Mouse (Mus musculus) lung, embryonic 15.5 days (tissue): ENCODE data around the gene Clnk. TPM values are rescaled to one million over a fixed set of nuclear protein-coding genes. Genes with fewer than 3 reads are reported as not detected.

Source experiments
- ATAC-seq: fragments of 200-750 bp; cut with Nextera tagmentation; 2 replicates; pipeline ENCODE4 v1.8.0; 2017; ENCODE audit warnings: moderate number of reproducible peaks, borderline replicate concordance; ENCODE audit not compliant: low FRiP score, low TSS enrichment; ENCODE audit errors: extremely low read depth
- H3K27ac ChIP-seq: fragments of 300-500 bp; sonication (generic); 2 replicates; pipeline ENCODE4 v1.5.1; 2015; ENCODE audit warnings: moderate library complexity, mild to moderate bottlenecking, inconsistent platforms
- H3K27me3 ChIP-seq: fragments of 300-500 bp; sonication (generic); 2 replicates; pipeline ENCODE4 v1.6.1; 2015; ENCODE audit warnings: inconsistent platforms
- H3K36me3 ChIP-seq: fragments of 300-500 bp; sonication (generic); 2 replicates; pipeline ENCODE4 v1.6.1; 2015; ENCODE audit warnings: inconsistent platforms
- H3K4me1 ChIP-seq: fragments of 300-500 bp; sonication (generic); 2 replicates; pipeline ENCODE4 v1.6.1; 2015; ENCODE audit warnings: inconsistent platforms
- H3K4me2 ChIP-seq: fragments of 300-500 bp; sonication (generic); 2 replicates; pipeline ENCODE4 v1.6.1; 2015; ENCODE audit warnings: inconsistent platforms, mild to moderate bottlenecking, moderate library complexity
- H3K4me3 ChIP-seq: fragments of 300-500 bp; sonication (generic); 2 replicates; pipeline ENCODE4 v1.5.1; 2015; ENCODE audit warnings: mild to moderate bottlenecking, inconsistent platforms
- H3K9ac ChIP-seq: fragments of 300-500 bp; sonication (generic); 2 replicates; pipeline ENCODE4 v1.6.1; 2015; ENCODE audit warnings: inconsistent platforms
- H3K9me3 ChIP-seq: fragments of 300-500 bp; sonication (generic); 2 replicates; pipeline ENCODE4 v1.6.1; 2016; ENCODE audit warnings: inconsistent platforms
- WGBS: fragments of 180-500 bp; shearing (Covaris S2); methylation state at CpG from one replicate; pipeline ENCODE4 v1.1.7; 2015; 5-methylcytosine and 5-hydroxymethylcytosine counted together
- polyA plus RNA-seq: library from polyadenylated mRNA; unstranded; fragments of >200 nt; fragmentation: Nextera tagmentation; extraction: Ambion mirVana; gene quantifications from 2 replicates; pipeline ENCODE4 v1.2.1, GENCODE M21; 2015

The Clnk gene
- polyA plus RNA-seq, 1 experiment from 2014 or later: 0.25 TPM

DNA sequence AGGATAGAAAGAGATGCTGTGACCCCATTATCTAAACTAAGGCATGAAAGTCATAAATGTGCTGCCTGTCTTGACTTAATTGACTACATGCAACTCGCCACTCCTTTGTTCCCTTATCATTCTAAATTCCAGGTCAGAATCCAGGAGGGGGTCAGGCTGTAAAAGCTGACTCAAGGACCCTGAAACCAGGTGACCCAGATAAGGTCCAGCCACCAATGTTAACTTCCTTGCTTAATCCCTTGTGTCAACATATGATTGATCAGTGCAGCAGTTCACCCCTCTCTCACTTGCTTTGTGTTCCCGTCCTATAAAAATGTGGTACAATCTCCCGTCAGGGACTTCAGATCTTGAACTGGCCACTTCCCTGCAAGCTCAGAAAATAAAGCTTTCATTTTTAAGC, 31.1 kb downstream of the Clnk start:
- no peaks in the 10 kb centered on the region for H3K36me3 ChIP-seq
- no peak overlapping the region for H3K9ac ChIP-seq
- WGBS: 34% methylated on average over 3 of the region's 3 CpGs
- no peaks in the 10 kb centered on the region for H3K9me3 ChIP-seq
- ATAC-seq: no peak
- no peak overlapping the region for H3K27ac ChIP-seq
- no peaks in the 10 kb centered on the region for H3K4me1 ChIP-seq
- no peaks in the 10 kb centered on the region for H3K27me3 ChIP-seq
- no peak overlapping the region for H3K4me2 ChIP-seq
- H3K4me3 ChIP-seq: no peak overlapping the region

DNA sequence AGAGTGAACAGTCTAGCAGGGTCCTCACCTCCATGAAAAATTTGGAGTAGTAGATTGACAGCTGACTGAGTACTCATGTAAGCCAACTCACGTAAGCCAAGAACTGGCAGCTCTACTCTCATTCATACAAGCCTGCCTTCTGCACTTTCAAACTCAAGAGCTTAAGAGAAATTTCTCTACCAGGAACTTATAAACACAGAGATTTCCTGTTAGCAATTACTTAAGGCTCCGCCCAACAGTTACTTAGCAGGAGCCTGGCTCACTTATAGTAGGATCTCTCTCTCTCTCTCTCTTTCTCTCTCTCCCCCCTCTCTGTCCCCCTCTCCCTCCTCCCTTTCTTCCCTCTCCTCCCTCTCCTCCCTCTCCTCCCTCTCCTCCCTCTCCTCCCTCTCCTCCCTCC, 32.3 kb downstream of the Clnk start:
- Histone ChIP-seq H3K27ac (no peak overlapping the region), H3K4me3 (no peak overlapping the region), H3K4me1 (no peaks in the 10 kb centered on the region), H3K27me3 (no peaks in the 10 kb centered on the region), H3K36me3 (no peaks in the 10 kb centered on the region), H3K9ac (no peak overlapping the region), H3K4me2 (no peak overlapping the region), H3K9me3 (no peaks in the 10 kb centered on the region)
- 48% methylated on average over 2 of the region's 2 CpGs for WGBS
- no peak for ATAC-seq

DNA sequence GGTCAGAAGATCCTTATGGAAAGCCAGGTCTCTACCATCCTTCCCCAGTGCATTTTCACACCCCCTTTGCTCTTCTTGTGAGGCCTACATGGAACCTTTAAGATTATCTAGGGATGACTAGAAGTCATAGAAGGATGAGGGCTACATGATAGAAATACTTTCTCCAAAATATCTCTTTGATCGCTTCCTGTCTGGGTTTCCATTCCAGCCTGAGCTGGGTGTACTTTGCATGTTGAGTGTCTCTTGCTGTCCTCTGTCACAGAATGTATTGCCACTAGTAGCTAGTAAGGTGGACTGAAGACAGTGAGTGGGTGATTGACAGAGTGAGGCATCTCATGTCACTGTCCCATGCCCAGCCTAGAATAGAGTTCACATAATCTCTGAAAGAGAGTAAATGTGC, 36.6 kb downstream of the Clnk start:
- Histone ChIP-seq H3K36me3 (no peaks in the 10 kb centered on the region), H3K27me3 (no peaks in the 10 kb centered on the region), H3K4me3 (no peak overlapping the region), H3K9me3 (no peaks in the 10 kb centered on the region), H3K4me1 (no peaks in the 10 kb centered on the region), H3K4me2 (no peak overlapping the region), H3K27ac (no peak overlapping the region), H3K9ac (no peak overlapping the region)
- ATAC-seq: no peak
- WGBS: 91% methylated on average over 1 of the region's 1 CpGs

DNA sequence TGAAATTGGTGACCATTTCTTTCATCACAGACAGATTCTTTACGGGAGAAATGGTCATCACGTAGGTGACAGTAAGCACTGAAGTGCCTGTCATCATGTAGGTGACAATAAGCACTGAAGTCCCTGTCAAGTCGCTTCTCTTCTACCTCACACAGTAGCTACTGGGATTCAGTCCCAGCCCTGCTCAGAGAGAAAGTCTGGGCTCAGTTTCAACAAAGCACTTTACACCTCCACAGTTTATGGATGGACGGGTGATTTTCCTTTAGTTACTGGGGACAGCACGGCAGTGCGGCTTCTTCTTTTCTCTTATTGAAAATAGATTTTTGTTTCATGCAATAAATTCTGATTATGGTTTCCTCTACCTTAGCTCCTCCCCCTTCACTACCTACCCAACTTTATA, 49.3 kb downstream of the Clnk start:
- Histone ChIP-seq H3K4me2 (no peak overlapping the region), H3K4me1 (no peaks in the 10 kb centered on the region), H3K27ac (no peak overlapping the region), H3K9me3 (no peaks in the 10 kb centered on the region), H3K9ac (no peak overlapping the region), H3K36me3 (no peaks in the 10 kb centered on the region), H3K27me3 (no peaks in the 10 kb centered on the region), H3K4me3 (no peak overlapping the region)
- ATAC-seq: no peak
- WGBS: 72% methylated on average over 6 of the region's 6 CpGs

DNA sequence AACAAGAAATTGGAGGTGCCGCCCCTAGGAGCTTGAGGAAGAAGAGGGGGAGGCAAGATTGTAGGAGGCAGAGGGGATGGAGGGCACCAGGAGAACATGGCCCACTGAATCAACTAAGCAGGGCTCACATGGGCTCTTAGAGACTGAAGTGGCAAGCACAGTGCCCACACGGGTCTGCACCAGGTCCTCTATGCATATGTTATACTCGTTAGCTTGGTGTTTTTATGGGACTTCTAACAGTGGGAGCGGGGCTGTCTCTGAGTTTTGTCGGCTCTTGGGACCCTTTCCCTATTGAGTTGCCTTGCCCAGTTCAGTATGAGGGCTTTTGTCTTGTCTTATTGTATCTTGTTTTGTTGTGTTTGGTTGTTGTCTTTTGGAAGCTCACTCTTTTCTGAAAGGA, 50.0 kb downstream of the Clnk start:
- no peak overlapping the region for H3K9ac ChIP-seq
- no peak overlapping the region for H3K27ac ChIP-seq
- H3K36me3 ChIP-seq: no peaks in the 10 kb centered on the region
- H3K27me3 ChIP-seq: no peaks in the 10 kb centered on the region
- H3K4me2 ChIP-seq: no peak overlapping the region
- H3K9me3 ChIP-seq: no peaks in the 10 kb centered on the region
- H3K4me1 ChIP-seq: no peaks in the 10 kb centered on the region
- no peak for ATAC-seq
- 80% methylated on average over 5 of the region's 5 CpGs for WGBS
- no peak overlapping the region for H3K4me3 ChIP-seq

DNA sequence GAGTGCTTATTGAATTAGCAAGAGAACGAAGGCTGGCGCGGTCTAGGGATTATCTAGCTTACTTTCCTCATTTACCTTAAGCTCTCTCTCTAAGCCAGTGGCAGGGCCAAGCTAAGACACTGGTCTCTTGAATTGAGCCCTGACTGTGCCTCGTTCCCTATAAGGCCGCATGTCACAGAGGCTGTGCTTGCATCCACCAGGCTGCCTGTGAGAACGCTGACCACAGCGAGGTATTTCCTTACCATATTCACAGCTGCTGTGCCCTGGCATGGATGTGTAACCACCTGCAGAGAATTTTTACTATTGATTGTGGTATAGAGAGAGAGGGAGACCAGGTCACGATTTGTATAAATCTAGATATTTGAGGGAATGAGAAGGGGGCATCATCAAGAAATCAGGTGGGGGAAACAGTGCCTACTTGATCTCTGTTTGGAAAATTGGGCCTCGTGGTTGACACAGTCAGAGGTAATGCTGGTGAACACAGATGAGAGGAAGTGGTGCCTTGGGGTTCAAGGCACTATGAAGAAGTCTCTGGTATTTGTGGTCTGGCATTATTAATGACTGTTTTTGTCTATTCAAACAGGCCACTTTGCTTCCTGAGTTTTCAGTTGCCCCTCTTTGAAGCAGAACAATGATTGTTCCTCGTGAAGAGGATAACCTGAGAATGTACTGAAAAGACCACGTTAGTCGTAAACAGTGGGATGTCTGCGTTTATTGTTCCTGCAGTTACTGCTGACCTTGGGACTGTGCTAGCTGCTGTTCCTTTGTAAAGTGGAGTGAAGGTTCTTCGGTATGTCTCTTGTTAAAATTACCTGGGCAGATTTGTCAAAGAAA, 52.3 kb downstream of the Clnk start:
- no peak for ATAC-seq
- no peaks in the 10 kb centered on the region for H3K27me3 ChIP-seq
- no peak overlapping the region for H3K4me3 ChIP-seq
- no peaks in the 10 kb centered on the region for H3K9me3 ChIP-seq
- 61% methylated on average over 14 of the region's 14 CpGs for WGBS
- H3K36me3 ChIP-seq: no peaks in the 10 kb centered on the region
- no peak overlapping the region for H3K27ac ChIP-seq
- no peak overlapping the region for H3K4me2 ChIP-seq
- H3K4me1 ChIP-seq: no peaks in the 10 kb centered on the region
- no peak overlapping the region for H3K9ac ChIP-seq

DNA sequence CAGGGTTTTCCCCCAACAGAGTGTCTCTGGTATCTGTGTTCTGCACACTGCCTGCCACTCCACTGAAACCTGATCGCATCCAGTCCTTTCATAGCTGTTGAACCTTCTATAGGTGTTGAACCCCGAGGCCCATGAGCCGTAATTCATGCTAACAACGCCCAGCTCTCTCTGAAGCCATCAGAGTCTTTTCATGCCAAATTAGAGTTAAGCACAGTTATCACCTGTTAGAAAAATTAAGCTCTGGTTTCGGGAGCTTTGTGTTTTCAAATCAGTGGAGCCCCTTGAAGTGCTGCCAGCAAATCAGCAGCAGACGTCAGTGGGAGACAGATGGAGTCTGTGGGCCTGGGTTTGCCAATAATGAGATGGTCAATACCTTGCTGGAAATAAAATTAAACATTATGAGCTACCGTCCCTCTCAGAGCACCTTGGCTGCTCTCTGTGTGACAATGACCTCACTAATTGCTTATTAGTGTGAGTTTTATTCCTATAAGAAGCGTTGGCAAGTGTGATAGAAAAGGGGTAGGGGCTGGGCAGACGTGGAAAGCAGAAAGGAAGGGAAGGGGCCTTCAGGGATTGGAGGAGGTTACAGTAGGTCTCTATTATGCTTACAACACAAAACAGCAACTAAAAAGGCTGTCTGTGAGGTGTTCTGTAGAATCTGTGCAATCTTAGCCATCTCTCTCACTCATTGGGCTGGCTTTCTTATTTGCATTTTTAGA, 63.1 kb downstream of the Clnk start:
- no peak overlapping the region for H3K4me2 ChIP-seq
- ATAC-seq: no peak

DNA sequence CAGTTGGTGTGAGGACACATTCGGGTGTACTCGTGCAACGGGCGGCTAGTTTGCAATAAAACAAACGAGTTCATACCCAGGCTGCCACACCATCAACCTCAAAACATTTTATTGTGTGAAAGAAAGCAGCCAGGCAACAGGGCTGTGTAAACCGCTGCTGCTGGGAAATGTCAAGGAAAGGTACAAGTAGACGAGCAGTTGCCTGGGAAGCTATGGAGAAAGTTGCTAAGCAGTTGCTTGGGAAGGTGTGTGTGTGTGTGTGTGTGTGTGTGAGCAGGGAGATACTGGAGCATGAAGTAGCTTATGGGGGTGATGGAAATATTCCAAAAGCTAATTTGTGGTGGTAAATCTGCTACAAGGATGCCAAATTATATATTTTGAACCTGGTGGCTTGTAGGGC, 63.7 kb downstream of the Clnk start:
- no peak for ATAC-seq
- WGBS: 66% methylated on average over 7 of the region's 7 CpGs
- Histone ChIP-seq H3K4me1 (no peaks in the 10 kb centered on the region), H3K9me3 (no peaks in the 10 kb centered on the region), H3K4me3 (no peak overlapping the region), H3K4me2 (no peak overlapping the region), H3K27me3 (no peaks in the 10 kb centered on the region), H3K27ac (no peak overlapping the region), H3K9ac (no peak overlapping the region), H3K36me3 (no peaks in the 10 kb centered on the region)

More for the DNA sequence above, 63.1 kb downstream of the Clnk start:
- H3K4me3 ChIP-seq: no peak overlapping the region
- 50% methylated on average over 9 of the region's 9 CpGs for WGBS
- H3K36me3 ChIP-seq: no peaks in the 10 kb centered on the region
- H3K4me1 ChIP-seq: no peaks in the 10 kb centered on the region
- no peaks in the 10 kb centered on the region for H3K9me3 ChIP-seq
- no peak overlapping the region for H3K27ac ChIP-seq
- H3K27me3 ChIP-seq: no peaks in the 10 kb centered on the region
- no peak overlapping the region for H3K9ac ChIP-seq

DNA sequence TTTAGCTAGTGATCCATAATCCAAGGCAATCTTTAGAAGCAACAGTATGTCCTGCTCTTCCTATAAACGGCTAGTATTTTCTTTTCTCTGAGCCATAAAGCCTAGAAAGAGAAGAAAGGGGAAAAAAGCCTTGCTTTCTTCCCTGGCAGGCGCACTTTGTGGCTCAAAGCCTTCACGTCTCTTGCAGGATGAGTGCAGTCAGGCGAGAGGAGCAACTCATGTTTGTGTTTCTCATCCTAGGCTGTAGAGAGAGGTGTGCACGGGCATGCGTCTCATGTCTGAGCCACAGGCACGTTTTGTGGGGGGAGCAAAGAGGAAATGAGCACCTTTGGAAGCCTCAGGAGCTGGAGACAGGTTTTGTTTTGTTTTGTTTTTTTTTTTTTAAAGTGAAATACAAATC, 64.2 kb downstream of the Clnk start:
- Histone ChIP-seq H3K36me3 (no peaks in the 10 kb centered on the region), H3K4me1 (no peaks in the 10 kb centered on the region), H3K27me3 (no peaks in the 10 kb centered on the region), H3K4me3 (no peak overlapping the region), H3K27ac (no peak overlapping the region), H3K4me2 (no peak overlapping the region), H3K9me3 (no peaks in the 10 kb centered on the region), H3K9ac (no peak overlapping the region)
- 55% methylated on average over 7 of the region's 7 CpGs for WGBS
- ATAC-seq: no peak

DNA sequence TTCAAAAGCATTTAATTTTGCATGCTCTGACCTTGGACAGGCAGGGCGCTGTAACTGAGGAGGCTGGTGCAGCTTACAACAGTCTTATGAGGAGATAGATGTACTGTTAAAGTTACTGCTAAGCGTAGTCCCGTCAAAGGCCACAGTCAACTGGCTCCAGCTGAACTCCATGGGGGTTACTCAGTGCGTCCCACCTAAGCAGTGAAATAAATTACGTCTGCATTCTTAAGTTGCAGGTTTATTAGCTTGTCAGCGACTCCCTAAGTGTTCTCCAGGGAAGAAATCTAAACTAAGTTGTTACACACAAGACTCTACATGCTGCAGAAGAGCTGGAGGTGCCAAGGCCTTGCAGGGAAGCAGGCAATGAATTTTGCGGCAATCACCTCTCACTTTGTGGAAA, 77.7 kb downstream of the Clnk start:
- no peak for ATAC-seq
- no peaks in the 10 kb centered on the region for H3K4me1 ChIP-seq
- no peaks in the 10 kb centered on the region for H3K9me3 ChIP-seq
- H3K36me3 ChIP-seq: no peaks in the 10 kb centered on the region
- H3K27ac ChIP-seq: no peak overlapping the region
- no peak overlapping the region for H3K4me3 ChIP-seq
- 65% methylated on average over 7 of the region's 7 CpGs for WGBS
- H3K27me3 ChIP-seq: no peaks in the 10 kb centered on the region
- H3K9ac ChIP-seq: no peak overlapping the region
- H3K4me2 ChIP-seq: no peak overlapping the region

DNA sequence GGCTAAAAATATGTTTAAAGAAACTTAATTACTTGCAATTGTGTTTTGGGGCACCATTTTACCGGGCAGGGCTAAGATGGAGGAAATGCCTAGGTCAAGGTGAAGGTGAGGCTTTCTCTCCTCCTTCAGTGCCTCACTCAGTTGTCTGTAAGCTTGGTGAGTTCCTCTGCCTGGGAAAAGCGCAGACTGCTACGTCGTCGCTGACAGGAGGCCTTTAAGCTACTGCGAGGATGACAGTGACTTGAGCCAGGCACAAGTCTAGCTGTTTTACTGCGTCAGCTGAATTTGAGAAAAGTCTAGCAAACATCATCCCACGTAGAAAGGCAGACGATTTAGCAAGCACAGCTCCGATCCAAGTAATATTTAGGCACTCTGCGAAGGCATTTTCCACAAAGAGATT, 81.5 kb downstream of the Clnk start:
- no peak overlapping the region for H3K9ac ChIP-seq
- no peaks in the 10 kb centered on the region for H3K27me3 ChIP-seq
- no peaks in the 10 kb centered on the region for H3K4me1 ChIP-seq
- WGBS: 52% methylated on average over 11 of the region's 11 CpGs
- no peaks in the 10 kb centered on the region for H3K36me3 ChIP-seq
- no peaks in the 10 kb centered on the region for H3K9me3 ChIP-seq
- no peak overlapping the region for H3K4me2 ChIP-seq
- H3K4me3 ChIP-seq: no peak overlapping the region
- no peak for ATAC-seq
- H3K27ac ChIP-seq: no peak overlapping the region

DNA sequence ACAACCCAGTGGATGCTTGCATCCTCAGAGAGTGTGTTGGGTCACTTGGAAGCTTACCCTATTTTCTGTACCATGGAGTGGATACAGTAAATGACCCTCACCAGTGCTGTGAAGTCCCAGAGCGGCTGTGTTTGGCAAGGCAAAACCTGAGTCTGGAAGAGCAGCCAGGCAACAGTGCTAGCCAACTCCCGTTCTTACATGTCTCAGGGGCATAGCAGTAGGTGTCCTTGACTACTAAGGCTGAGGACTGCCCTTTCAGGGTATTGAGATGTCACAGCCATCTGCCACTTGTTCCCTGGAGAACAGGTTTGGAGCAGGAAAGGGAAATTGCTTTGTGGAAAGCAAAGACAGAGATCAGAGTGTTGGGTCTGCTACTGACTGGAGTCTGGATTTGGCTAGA, 85.5 kb downstream of the Clnk start:
- no peak overlapping the region for H3K4me2 ChIP-seq
- H3K27ac ChIP-seq: no peak overlapping the region
- ATAC-seq: no peak
- no peaks in the 10 kb centered on the region for H3K27me3 ChIP-seq
- H3K4me1 ChIP-seq: no peaks in the 10 kb centered on the region
- 73% methylated on average over 2 of the region's 2 CpGs for WGBS
- H3K9me3 ChIP-seq: no peaks in the 10 kb centered on the region
- H3K4me3 ChIP-seq: no peak overlapping the region
- no peak overlapping the region for H3K9ac ChIP-seq
- H3K36me3 ChIP-seq: no peaks in the 10 kb centered on the region
